Mouse (Mus musculus) forebrain, embryonic 16.5 days (tissue): Measurements from ENCODE around the gene Hcfc1r1. TPM values are rescaled to one million over a fixed set of nuclear protein-coding genes. Genes with fewer than 3 reads are reported as not detected.

Source experiments
- ATAC-seq: fragments of 200-750 bp; cut with Nextera tagmentation; 2 replicates; pipeline ENCODE4 v1.8.0; 2017; ENCODE audit warnings: mild to moderate bottlenecking, moderate library complexity
- H3K27ac ChIP-seq: fragments of 300-500 bp; sonication (generic); 2 replicates; pipeline ENCODE4 v1.5.1; 2014; ENCODE audit warnings: low read length, control low read depth
- H3K27me3 ChIP-seq: fragments of 300-500 bp; sonication (generic); replicated peaks from 2 replicates; pipeline ENCODE4 v1.6.1; 2014; ENCODE audit warnings: low read length; ENCODE audit not compliant: control insufficient read depth, insufficient read depth
- H3K36me3 ChIP-seq: fragments of 300-500 bp; sonication (generic); 2 replicates; pipeline ENCODE4 v1.6.1; 2014; ENCODE audit not compliant: control insufficient read depth, insufficient read depth
- H3K4me1 ChIP-seq: fragments of 300-500 bp; sonication (generic); replicated peaks from 2 replicates; pipeline ENCODE4 v1.6.1; 2014; ENCODE audit warnings: low read length; ENCODE audit not compliant: control insufficient read depth, insufficient read depth
- H3K4me2 ChIP-seq: fragments of 300-500 bp; sonication (generic); 2 replicates; pipeline ENCODE4 v1.6.1; 2014; ENCODE audit warnings: mild to moderate bottlenecking, low read length, control low read depth
- H3K4me3 ChIP-seq: fragments of 300-500 bp; sonication (generic); replicated peaks from 2 replicates; pipeline ENCODE4 v1.5.1; 2014; ENCODE audit warnings: mild to moderate bottlenecking, low read length, control low read depth
- H3K9ac ChIP-seq: fragments of 300-500 bp; sonication (generic); replicated peaks from 2 replicates; pipeline ENCODE4 v1.6.1; 2014; ENCODE audit warnings: low read depth, low read length, control low read depth
- H3K9me3 ChIP-seq: fragments of 300-500 bp; sonication (generic); 2 replicates; pipeline ENCODE4 v1.6.1; 2016; ENCODE audit warnings: low read length; ENCODE audit not compliant: control insufficient read depth
- WGBS: fragments of 180-500 bp; shearing (Covaris S2); extraction: QIAGEN DNeasy Blood & Tissue Kit; methylation state at CpG from one replicate; pipeline ENCODE4 v1.1.7; 2014; 5-methylcytosine and 5-hydroxymethylcytosine counted together
- polyA plus RNA-seq: library from polyadenylated mRNA; unstranded; fragments of >200 nt; fragmentation: Nextera tagmentation; extraction: Ambion mirVana; gene quantifications from 2 replicates; pipeline ENCODE4 v1.2.1, GENCODE M21; 2015

Hcfc1r1 gene
- polyA plus RNA-seq, 1 experiment from 2014 or later, result 99.4 TPM

DNA sequence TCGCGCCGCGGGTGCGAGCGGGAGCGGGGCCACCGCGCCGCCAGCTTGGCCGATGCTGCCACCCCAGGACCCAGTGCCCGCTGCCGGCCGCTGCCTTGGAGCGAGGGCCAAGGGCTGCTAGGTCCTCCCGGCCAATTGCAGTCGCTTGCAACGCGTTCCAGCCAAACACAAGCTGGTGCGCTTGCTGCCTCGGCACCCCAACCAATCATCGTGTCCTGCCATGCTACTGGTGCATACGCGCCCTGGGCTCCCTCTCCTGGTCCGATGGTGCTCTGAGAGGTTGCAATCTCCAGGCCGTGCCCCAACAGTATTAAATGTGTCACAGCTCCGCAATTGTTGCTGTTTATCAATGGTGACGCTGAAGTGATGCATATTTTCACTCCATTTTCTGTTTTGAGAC lies 26.7 kb downstream of the Hcfc1r1 start:
- H3K9ac ChIP-seq, result peak overlapping the region; percentile 64
- no peaks in the 10 kb centered on the region for H3K36me3 ChIP-seq
- peak; percentile 98 for ATAC-seq
- H3K27me3 ChIP-seq, result peaks cover 20% of the 10 kb centered on the region
- H3K4me2 ChIP-seq, result peak overlapping the region; percentile 99
- under 1% methylated on average over 27 of the region's 28 CpGs for WGBS
- H3K27ac ChIP-seq, result no peak overlapping the region
- H3K4me1 ChIP-seq, result peaks cover 12% of the 10 kb centered on the region
- no peaks in the 10 kb centered on the region for H3K9me3 ChIP-seq
- peak overlapping the region; percentile 80 for H3K4me3 ChIP-seq

DNA sequence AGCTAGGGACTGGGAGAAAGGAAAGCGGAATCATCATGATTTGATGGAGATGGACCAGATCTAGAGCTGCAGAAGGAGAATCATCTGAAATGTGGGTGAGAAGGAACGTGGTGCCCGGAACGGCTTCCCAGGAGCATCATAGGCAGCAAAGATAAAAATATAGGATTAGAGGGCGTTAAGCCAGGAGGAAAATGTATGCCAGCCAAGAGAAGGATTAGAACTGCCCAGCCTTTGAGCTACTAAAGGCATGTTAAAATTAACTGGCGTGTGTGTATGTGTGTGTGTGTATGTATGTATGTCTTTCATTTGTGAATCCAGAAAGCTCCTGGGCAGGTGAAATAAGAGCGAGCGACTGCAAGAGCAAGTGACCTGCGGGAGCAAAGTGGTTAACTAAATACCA lies 29.9 kb downstream of the Hcfc1r1 start:
- peaks cover 13% of the 10 kb centered on the region for H3K4me1 ChIP-seq
- no peak for ATAC-seq
- no peak overlapping the region for H3K9ac ChIP-seq
- WGBS, result 77% methylated on average over 9 of the region's 9 CpGs
- H3K4me2 ChIP-seq, result no peak overlapping the region
- H3K27me3 ChIP-seq, result peaks cover 18% of the 10 kb centered on the region
- H3K4me3 ChIP-seq, result no peak overlapping the region
- no peaks in the 10 kb centered on the region for H3K36me3 ChIP-seq
- H3K9me3 ChIP-seq, result no peaks in the 10 kb centered on the region
- H3K27ac ChIP-seq, result no peak overlapping the region

DNA sequence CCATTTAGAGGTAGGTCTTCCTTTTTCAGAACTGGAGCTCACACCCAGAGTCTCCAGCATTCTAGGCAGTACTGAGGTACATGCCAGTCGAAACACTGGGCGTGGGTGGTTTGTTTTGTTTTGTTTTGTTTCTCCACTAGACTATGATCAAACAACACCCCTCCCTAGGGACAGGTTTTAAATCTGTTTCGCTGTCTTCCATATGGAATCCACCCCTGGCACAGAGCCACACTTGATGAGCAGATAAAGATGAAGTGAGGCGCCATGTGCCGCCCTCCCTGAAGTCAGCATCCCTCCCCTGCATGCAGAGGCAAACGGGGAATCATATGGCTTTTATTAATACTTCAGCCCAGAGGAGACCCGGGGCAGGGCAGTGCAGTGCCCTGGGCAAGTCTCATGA lies 31.3 kb downstream of the Hcfc1r1 start:
- Histone ChIP-seq H3K9ac (no peak overlapping the region; the same call in 1 of the 2 replicates), H3K4me2 (no peak overlapping the region), H3K4me3 (no peak overlapping the region), H3K9me3 (no peaks in the 10 kb centered on the region), H3K36me3 (no peaks in the 10 kb centered on the region), H3K27ac (no peak overlapping the region), H3K4me1 (peaks cover 7% of the 10 kb centered on the region), H3K27me3 (peaks cover 7% of the 10 kb centered on the region; the same call in 1 of the 2 replicates)
- ATAC-seq, result no peak
- 50% methylated on average over 7 of the region's 7 CpGs for WGBS

DNA sequence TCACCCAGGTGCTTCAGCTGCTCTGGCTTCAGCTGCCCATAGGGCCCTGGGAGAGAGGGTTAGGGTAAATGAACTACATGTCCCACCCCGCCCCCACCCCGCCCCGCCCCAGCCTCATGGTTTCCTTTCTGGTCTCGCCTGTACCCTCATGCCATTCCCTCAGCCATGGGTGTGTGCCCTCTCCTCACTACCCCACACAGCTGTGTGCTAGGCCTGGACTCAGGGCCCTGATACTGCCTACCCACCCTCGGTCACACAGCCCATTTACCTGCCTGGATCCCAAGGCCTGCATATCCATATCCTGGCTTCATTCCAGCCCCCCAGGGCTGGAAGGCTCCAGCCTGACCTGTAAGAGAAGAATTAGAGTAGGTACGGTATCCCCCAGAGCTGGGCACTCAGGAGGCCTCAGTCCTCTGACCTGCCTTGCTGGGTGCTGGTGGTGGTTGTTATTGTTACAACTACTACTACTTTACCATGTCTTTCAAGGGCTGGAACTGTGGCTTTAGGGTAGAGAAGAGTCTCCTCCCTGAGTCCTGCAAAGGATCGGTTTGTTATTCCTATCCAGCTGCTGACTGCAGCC lies 32.2 kb downstream of the Hcfc1r1 start:
- Histone ChIP-seq H3K4me1 (peaks cover 5% of the 10 kb centered on the region), H3K9me3 (no peaks in the 10 kb centered on the region), H3K4me3 (no peak overlapping the region), H3K27ac (no peak overlapping the region), H3K27me3 (peaks cover 6% of the 10 kb centered on the region; the same call in 1 of the 2 replicates), H3K9ac (no peak overlapping the region), H3K4me2 (no peak overlapping the region), H3K36me3 (no peaks in the 10 kb centered on the region)
- ATAC-seq, result no peak
- 75% methylated on average over 7 of the region's 7 CpGs for WGBS

DNA sequence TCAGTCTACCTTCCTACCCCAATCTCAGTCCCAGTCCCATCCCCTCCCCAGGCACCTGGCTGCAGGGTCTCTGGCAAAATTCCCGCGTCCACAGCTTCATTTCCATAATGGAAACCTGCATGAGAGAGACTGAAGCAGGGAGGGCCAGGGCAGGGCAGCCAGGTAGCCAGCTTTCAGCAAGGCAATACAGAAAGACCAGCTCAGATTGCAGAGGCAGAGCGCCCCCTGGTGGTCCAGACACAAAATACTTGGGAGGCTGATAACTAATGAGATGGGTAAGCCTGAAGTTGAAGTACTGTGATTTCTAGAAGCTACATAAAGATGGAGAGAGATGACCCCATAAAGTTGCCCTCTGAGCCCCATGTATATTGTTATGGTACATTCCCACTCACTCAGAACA lies 32.8 kb downstream of the Hcfc1r1 start:
- 0% methylated on average over 3 of the region's 3 CpGs for WGBS

DNA sequence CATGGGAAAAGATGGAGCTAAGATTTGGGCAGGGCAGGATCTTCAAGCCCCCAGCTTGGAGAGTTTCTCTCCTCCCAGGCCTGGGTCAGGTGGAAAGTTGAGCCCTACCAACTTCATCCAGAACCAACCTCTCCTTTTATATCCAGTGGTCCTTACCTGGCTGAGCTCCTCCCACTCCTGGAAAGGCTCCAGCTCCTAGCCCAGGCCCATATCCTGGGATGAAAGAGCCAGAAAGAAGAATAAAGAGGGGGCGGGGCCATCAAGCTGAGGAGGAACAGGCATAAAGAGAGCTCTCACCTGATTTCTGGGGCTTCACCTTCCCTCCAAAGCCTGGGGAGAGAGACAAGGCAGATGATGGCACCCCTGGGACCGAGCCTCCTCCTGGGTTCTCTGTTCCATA lies 43.6 kb downstream of the Hcfc1r1 start:
- Histone ChIP-seq H3K4me1 (no peaks in the 10 kb centered on the region), H3K4me3 (no peak overlapping the region), H3K36me3 (no peaks in the 10 kb centered on the region), H3K27ac (no peak overlapping the region), H3K27me3 (no peaks in the 10 kb centered on the region; the same call in 1 of the 2 replicates), H3K4me2 (no peak overlapping the region), H3K9me3 (no peaks in the 10 kb centered on the region), H3K9ac (no peak overlapping the region)
- WGBS, result 40% methylated on average over 2 of the region's 2 CpGs
- ATAC-seq, result no peak

More for the DNA sequence above, 32.8 kb downstream of the Hcfc1r1 start:
- Histone ChIP-seq H3K27ac (no peak overlapping the region), H3K27me3 (0 out of 2 replicates have a peak, but pooled peaks cover under 1% of the 10 kb centered on the region), H3K9me3 (no peaks in the 10 kb centered on the region), H3K4me2 (no peak overlapping the region), H3K4me1 (peaks cover 5% of the 10 kb centered on the region), H3K9ac (no peak overlapping the region), H3K4me3 (no peak overlapping the region), H3K36me3 (no peaks in the 10 kb centered on the region)
- peak; percentile 55 for ATAC-seq

DNA sequence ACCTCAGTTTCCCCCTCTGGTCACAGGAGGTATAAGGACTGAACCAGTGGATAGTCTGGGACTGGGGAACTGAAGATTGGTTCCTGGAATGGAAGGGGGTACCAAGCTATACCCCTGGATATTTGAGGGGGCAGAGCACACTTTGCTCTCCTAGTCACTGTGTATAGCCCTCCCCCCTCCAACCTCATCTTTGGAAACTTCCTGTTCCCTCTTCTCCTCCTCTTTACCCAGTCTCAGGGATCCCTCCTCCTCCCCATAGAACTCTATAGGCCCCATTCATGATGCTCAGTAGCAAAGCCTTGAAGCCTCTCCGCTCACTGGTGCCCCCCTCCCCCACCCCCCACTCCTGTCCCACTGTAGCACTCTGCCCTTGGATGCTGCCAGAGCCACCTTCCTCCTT lies 46.1 kb downstream of the Hcfc1r1 start:
- Histone ChIP-seq H3K27me3 (no peaks in the 10 kb centered on the region; the same call in 1 of the 2 replicates), H3K9me3 (no peaks in the 10 kb centered on the region), H3K4me2 (no peak overlapping the region), H3K27ac (no peak overlapping the region), H3K4me1 (no peaks in the 10 kb centered on the region), H3K36me3 (no peaks in the 10 kb centered on the region), H3K4me3 (no peak overlapping the region), H3K9ac (no peak overlapping the region)
- 25% methylated on average over 1 of the region's 1 CpGs for WGBS
- ATAC-seq, result no peak

DNA sequence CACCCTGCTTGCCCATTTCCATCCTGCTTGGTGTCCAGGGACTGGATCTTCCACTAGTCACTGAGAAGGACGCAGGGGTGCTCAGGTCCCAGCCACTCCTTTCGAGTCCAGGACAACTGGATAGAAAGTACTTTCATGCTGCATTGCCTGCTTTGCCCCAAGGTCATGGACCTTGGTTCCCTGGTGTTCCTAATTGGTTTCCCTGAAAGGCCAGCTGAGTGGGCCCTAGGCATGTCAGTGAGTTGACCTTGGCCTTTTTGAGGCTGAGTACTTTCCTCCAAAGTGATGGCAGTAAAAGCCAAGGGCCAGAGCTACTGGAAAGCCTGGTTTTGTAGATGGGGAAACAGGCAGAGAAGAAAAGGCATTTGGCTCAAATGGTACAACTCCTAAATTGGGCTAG lies 48.5 kb downstream of the Hcfc1r1 start:
- Histone ChIP-seq H3K4me1 (peaks cover 5% of the 10 kb centered on the region; the same call in 1 of the 2 replicates), H3K4me2 (no peak overlapping the region), H3K4me3 (no peak overlapping the region), H3K27ac (no peak overlapping the region), H3K9me3 (no peaks in the 10 kb centered on the region), H3K27me3 (no peaks in the 10 kb centered on the region; the same call in 1 of the 2 replicates), H3K36me3 (no peaks in the 10 kb centered on the region), H3K9ac (no peak overlapping the region)
- no peak for ATAC-seq
- 86% methylated on average over 2 of the region's 2 CpGs for WGBS

DNA sequence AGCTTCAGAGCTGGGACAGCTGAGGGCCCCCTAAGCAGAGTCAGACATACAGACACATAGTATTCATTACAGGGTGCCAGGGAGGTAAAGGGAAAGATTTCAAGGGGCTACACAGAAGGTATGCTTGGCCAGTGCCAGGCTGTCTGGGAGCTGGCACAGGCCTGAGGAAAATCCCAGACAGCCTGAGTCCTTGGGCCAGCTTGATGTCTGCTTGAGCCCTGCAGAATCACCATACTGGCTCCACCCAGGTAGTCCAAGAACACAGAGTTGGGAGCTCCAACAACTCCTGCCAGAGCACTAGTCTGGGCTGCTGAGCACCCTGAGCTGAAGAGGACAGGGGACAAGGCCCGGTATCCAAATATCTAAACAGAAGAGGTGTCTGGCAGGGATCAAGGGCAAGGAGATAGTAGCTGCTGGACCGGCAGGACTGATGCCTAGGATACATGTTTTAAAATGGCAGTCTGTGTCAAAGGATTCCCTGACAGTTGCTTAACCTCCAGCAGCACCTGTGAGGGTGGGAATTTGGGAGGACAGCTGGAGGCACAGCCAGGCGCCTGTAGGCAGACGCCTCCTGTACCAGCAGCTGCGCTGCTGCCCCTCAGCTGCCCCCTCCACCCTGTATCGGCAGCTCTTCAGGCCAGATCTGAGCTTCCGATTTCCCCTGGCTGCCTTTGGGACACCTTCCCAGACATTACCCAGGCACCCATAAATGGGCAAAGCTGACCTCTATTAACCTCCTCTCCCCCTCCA lies 49.2 kb downstream of the Hcfc1r1 start, which contains the start of gene 1520401A03Rik:
1520401A03Rik (minus strand) TSS at position 408 of the 750 bp plus-strand sequence.
- Histone ChIP-seq H3K4me2 (no peak within 1 kb of the TSS), H3K4me1 (peaks cover 6% of the 10 kb centered on the region; the same call in 1 of the 2 replicates), H3K9me3 (no peaks in the 10 kb centered on the region), H3K4me3 (no peak within 1 kb of the TSS), H3K9ac (no peak within 1 kb of the TSS), H3K36me3 (no peaks in the 10 kb centered on the region), H3K27ac (no peak within 1 kb of the TSS), H3K27me3 (no peaks in the 10 kb centered on the region; the same call in 1 of the 2 replicates)
- 81% methylated on average over 7 of the region's 7 CpGs for WGBS
- no peak for ATAC-seq
